Mouse (Mus musculus): ENCODE data around the gene Pnmt. TPM values are rescaled to one million over a fixed set of nuclear protein-coding genes. Genes with fewer than 3 reads are reported as not detected.
"Not testable (repeated sequence)": the region's sequence is repeated elsewhere in the genome, so short reads cannot be mapped to it uniquely, and the experiment has no call there.

Gene Pnmt
- polyA plus RNA-seq, 1 experiment = 1.3 TPM

- H3K4me3 ChIP-seq (ENCODE audit: control insufficient read depth, insufficient read depth, low read length) = no peak overlapping the region
- peaks cover 44% of the 10 kb centered on the region for H3K36me3 ChIP-seq (ENCODE audit: control insufficient read depth, insufficient read depth, low read length)
- no peak for TF ChIP-seq CTCF (IDR thresholded peaks at IDR 0.05; ENCODE audit: borderline replicate concordance, control insufficient read depth, extremely low read depth, insufficient read depth, low read length, poor library complexity)
- TF ChIP-seq POLR2A (IDR thresholded peaks at IDR 0.05; ENCODE audit: control insufficient read depth, extremely low read depth, insufficient read depth, low read length, poor library complexity) = no peak
- H3K27ac ChIP-seq (ENCODE audit: control insufficient read depth, insufficient read depth, low read length) = no peak overlapping the region
- WGBS = 97% methylated on average over 6 of the region's 6 CpGs
- DNase-seq = no peak
- H3K4me1 ChIP-seq (replicated peaks; ENCODE audit: control insufficient read depth, insufficient read depth, low read length) = peaks cover 13% of the 10 kb centered on the region; the same call in 1 of the 2 replicates
- no peaks in the 10 kb centered on the region for H3K27me3 ChIP-seq (ENCODE audit: control insufficient read depth, insufficient read depth, low read length)
Observed at GRCm38 (mm10) chr11:98373244-98373643, 13.0 kb upstream of the Pnmt start.

GRCm38 (mm10) chr11:98374266-98374665 lies 12.0 kb upstream of the Pnmt start:
- peaks cover 13% of the 10 kb centered on the region; the same call in 1 of the 2 replicates for H3K4me1 ChIP-seq (replicated peaks; ENCODE audit: control insufficient read depth, insufficient read depth, low read length)
- no peaks in the 10 kb centered on the region for H3K27me3 ChIP-seq (ENCODE audit: control insufficient read depth, insufficient read depth, low read length)
- no peak for DNase-seq
- H3K36me3 ChIP-seq (ENCODE audit: control insufficient read depth, insufficient read depth, low read length) = peaks cover 51% of the 10 kb centered on the region
- TF ChIP-seq POLR2A (IDR thresholded peaks at IDR 0.05; ENCODE audit: control insufficient read depth, extremely low read depth, insufficient read depth, low read length, poor library complexity) = no peak
- no peak for TF ChIP-seq CTCF (IDR thresholded peaks at IDR 0.05; ENCODE audit: borderline replicate concordance, control insufficient read depth, extremely low read depth, insufficient read depth, low read length, poor library complexity)
- 97% methylated on average over 8 of the region's 8 CpGs for WGBS
- no peak overlapping the region for H3K27ac ChIP-seq (ENCODE audit: control insufficient read depth, insufficient read depth, low read length)
- H3K4me3 ChIP-seq (ENCODE audit: control insufficient read depth, insufficient read depth, low read length) = no peak overlapping the region

- 94% methylated on average over 5 of the region's 5 CpGs for WGBS
Observed at GRCm38 (mm10) chr11:98376756-98377155, 9.5 kb upstream of the Pnmt start.

GRCm38 (mm10) chr11:98377787-98378186 lies 8.5 kb upstream of the Pnmt start:
- Histone ChIP-seq H3K27me3 (ENCODE audit: control insufficient read depth, insufficient read depth, low read length) (no peaks in the 10 kb centered on the region), H3K36me3 (ENCODE audit: control insufficient read depth, insufficient read depth, low read length) (peaks cover 66% of the 10 kb centered on the region), H3K4me3 (ENCODE audit: control insufficient read depth, insufficient read depth, low read length) (no peak overlapping the region), H3K27ac (ENCODE audit: control insufficient read depth, insufficient read depth, low read length) (no peak overlapping the region), H3K4me1 (replicated peaks; ENCODE audit: control insufficient read depth, insufficient read depth, low read length) (no peaks in the 10 kb centered on the region)
- DNase-seq = no peak
- no peak for TF ChIP-seq CTCF (IDR thresholded peaks at IDR 0.05; ENCODE audit: borderline replicate concordance, control insufficient read depth, extremely low read depth, insufficient read depth, low read length, poor library complexity)
- TF ChIP-seq POLR2A (IDR thresholded peaks at IDR 0.05; ENCODE audit: control insufficient read depth, extremely low read depth, insufficient read depth, low read length, poor library complexity) = no peak
- 96% methylated on average over 11 of the region's 11 CpGs for WGBS

More at GRCm38 (mm10) chr11:98376756-98377155, 9.5 kb upstream of the Pnmt start:
- Histone ChIP-seq H3K4me3 (ENCODE audit: control insufficient read depth, insufficient read depth, low read length) (no peak overlapping the region), H3K4me1 (replicated peaks; ENCODE audit: control insufficient read depth, insufficient read depth, low read length) (peaks cover under 1% of the 10 kb centered on the region; the same call in 1 of the 2 replicates), H3K36me3 (ENCODE audit: control insufficient read depth, insufficient read depth, low read length) (peaks cover 66% of the 10 kb centered on the region), H3K27me3 (ENCODE audit: control insufficient read depth, insufficient read depth, low read length) (no peaks in the 10 kb centered on the region), H3K27ac (ENCODE audit: control insufficient read depth, insufficient read depth, low read length) (no peak overlapping the region)
- no peak for TF ChIP-seq CTCF (IDR thresholded peaks at IDR 0.05; ENCODE audit: borderline replicate concordance, control insufficient read depth, extremely low read depth, insufficient read depth, low read length, poor library complexity)
- no peak for TF ChIP-seq POLR2A (IDR thresholded peaks at IDR 0.05; ENCODE audit: control insufficient read depth, extremely low read depth, insufficient read depth, low read length, poor library complexity)
- DNase-seq = no peak

- H3K27me3 ChIP-seq (ENCODE audit: control insufficient read depth, insufficient read depth, low read length) = no peaks in the 10 kb centered on the region
- DNase-seq = no peak
- H3K36me3 ChIP-seq (ENCODE audit: control insufficient read depth, insufficient read depth, low read length) = peaks cover 61% of the 10 kb centered on the region
- H3K4me1 ChIP-seq (replicated peaks; ENCODE audit: control insufficient read depth, insufficient read depth, low read length) = no peaks in the 10 kb centered on the region
- TF ChIP-seq CTCF (IDR thresholded peaks at IDR 0.05; ENCODE audit: borderline replicate concordance, control insufficient read depth, extremely low read depth, insufficient read depth, low read length, poor library complexity) = no peak
- TF ChIP-seq POLR2A (IDR thresholded peaks at IDR 0.05; ENCODE audit: control insufficient read depth, extremely low read depth, insufficient read depth, low read length, poor library complexity) = no peak
- WGBS = 93% methylated on average over 7 of the region's 7 CpGs
- no peak overlapping the region for H3K4me3 ChIP-seq (ENCODE audit: control insufficient read depth, insufficient read depth, low read length)
- H3K27ac ChIP-seq (ENCODE audit: control insufficient read depth, insufficient read depth, low read length) = no peak overlapping the region
Observed at GRCm38 (mm10) chr11:98379379-98379778, 6.9 kb upstream of the Pnmt start.

- DNase-seq = no peak
- Histone ChIP-seq H3K4me1 (replicated peaks; ENCODE audit: control insufficient read depth, insufficient read depth, low read length) (no peaks in the 10 kb centered on the region), H3K27me3 (ENCODE audit: control insufficient read depth, insufficient read depth, low read length) (no peaks in the 10 kb centered on the region), H3K36me3 (ENCODE audit: control insufficient read depth, insufficient read depth, low read length) (peaks cover 53% of the 10 kb centered on the region), H3K27ac (ENCODE audit: control insufficient read depth, insufficient read depth, low read length) (no peak overlapping the region), H3K4me3 (ENCODE audit: control insufficient read depth, insufficient read depth, low read length) (no peak overlapping the region)
- TF ChIP-seq CTCF (IDR thresholded peaks at IDR 0.05; ENCODE audit: borderline replicate concordance, control insufficient read depth, extremely low read depth, insufficient read depth, low read length, poor library complexity) (no peak), POLR2A (IDR thresholded peaks at IDR 0.05; ENCODE audit: control insufficient read depth, extremely low read depth, insufficient read depth, low read length, poor library complexity) (no peak)
- WGBS = 97% methylated on average over 6 of the region's 6 CpGs
Observed at GRCm38 (mm10) chr11:98380106-98380505, 6.1 kb upstream of the Pnmt start.

GRCm38 (mm10) chr11:98381651-98382050 lies 4.6 kb upstream of the Pnmt start:
- H3K4me1 ChIP-seq (replicated peaks; ENCODE audit: control insufficient read depth, insufficient read depth, low read length) = peaks cover 3% of the 10 kb centered on the region; the same call in 1 of the 2 replicates
- no peak for DNase-seq
- WGBS = 94% methylated on average over 2 of the region's 2 CpGs
- no peaks in the 10 kb centered on the region for H3K27me3 ChIP-seq (ENCODE audit: control insufficient read depth, insufficient read depth, low read length)
- peaks cover 38% of the 10 kb centered on the region for H3K36me3 ChIP-seq (ENCODE audit: control insufficient read depth, insufficient read depth, low read length)
- H3K27ac ChIP-seq (ENCODE audit: control insufficient read depth, insufficient read depth, low read length) = no peak overlapping the region
- TF ChIP-seq CTCF (IDR thresholded peaks at IDR 0.05; ENCODE audit: borderline replicate concordance, control insufficient read depth, extremely low read depth, insufficient read depth, low read length, poor library complexity) (no peak), POLR2A (IDR thresholded peaks at IDR 0.05; ENCODE audit: control insufficient read depth, extremely low read depth, insufficient read depth, low read length, poor library complexity) (no peak)
- H3K4me3 ChIP-seq (ENCODE audit: control insufficient read depth, insufficient read depth, low read length) = no peak overlapping the region

- H3K27me3 ChIP-seq (ENCODE audit: control insufficient read depth, insufficient read depth, low read length); H3K27ac ChIP-seq (ENCODE audit: control insufficient read depth, insufficient read depth, low read length); DNase-seq; H3K4me1 ChIP-seq (replicated peaks; ENCODE audit: control insufficient read depth, insufficient read depth, low read length); H3K4me3 ChIP-seq (ENCODE audit: control insufficient read depth, insufficient read depth, low read length): not testable (repeated sequence)
- peaks cover 31% of the 10 kb centered on the region for H3K36me3 ChIP-seq (ENCODE audit: control insufficient read depth, insufficient read depth, low read length)
- 85% methylated on average over 2 of the region's 2 CpGs for WGBS
Observed at GRCm38 (mm10) chr11:98382405-98382804, 3.8 kb upstream of the Pnmt start.
